Mouse (Mus musculus): Measurements from ENCODE around the gene Slc30a1. TPM values are rescaled to one million over a fixed set of nuclear protein-coding genes. Genes with fewer than 3 reads are reported as not detected.
A peak's percentile ranks its signal among the peaks of the same experiment; 100 is the strongest.

Slc30a1 gene
- polyA plus RNA-seq, 1 experiment, result 10.1 TPM

- peak overlapping the region; percentile 45 for H3K9ac ChIP-seq (ENCODE audit: low read depth, poor library complexity, severe bottlenecking)
- H3K27ac ChIP-seq (ENCODE audit: insufficient read depth, low read length), result no peak overlapping the region
- no peaks in the 10 kb centered on the region for H3K4me1 ChIP-seq (ENCODE audit: control insufficient read depth, insufficient read depth, low read length)
- peak overlapping the region; percentile 64 for H3K4me3 ChIP-seq (ENCODE audit: low read depth, low read length)
- H3K27me3 ChIP-seq (ENCODE audit: control insufficient read depth, insufficient read depth, low read length, poor library complexity, severe bottlenecking), result no peaks in the 10 kb centered on the region
- H3K36me3 ChIP-seq (ENCODE audit: control insufficient read depth, insufficient read depth, low read length, poor library complexity, severe bottlenecking), result peaks cover 10% of the 10 kb centered on the region; the same call in 1 of the 2 replicates
- no peaks in the 10 kb centered on the region for H3K9me3 ChIP-seq (replicated peaks; ENCODE audit: control insufficient read depth, insufficient read depth, low read length, poor library complexity, severe bottlenecking)
- TF ChIP-seq CTCF (IDR thresholded peaks at IDR 0.05; ENCODE audit: low read depth, low read length) (peak; percentile 82), EP300 (IDR thresholded peaks at IDR 0.05; ENCODE audit: insufficient read depth, low read depth, low read length) (no peak)
These were observed 854 bp downstream of the Slc30a1 start for GRCm38 (mm10) chr1:191907431-191907810.

GRCm38 (mm10) chr1:191908906-191909305, 2.3 kb downstream of the Slc30a1 start:
- Histone ChIP-seq H3K36me3 (ENCODE audit: control insufficient read depth, insufficient read depth, low read length, poor library complexity, severe bottlenecking) (peaks cover 10% of the 10 kb centered on the region; the same call in 1 of the 2 replicates), H3K9me3 (replicated peaks; ENCODE audit: control insufficient read depth, insufficient read depth, low read length, poor library complexity, severe bottlenecking) (no peaks in the 10 kb centered on the region), H3K27me3 (ENCODE audit: control insufficient read depth, insufficient read depth, low read length, poor library complexity, severe bottlenecking) (no peaks in the 10 kb centered on the region), H3K4me3 (ENCODE audit: low read depth, low read length) (no peak overlapping the region), H3K9ac (ENCODE audit: low read depth, poor library complexity, severe bottlenecking) (no peak overlapping the region), H3K4me1 (ENCODE audit: control insufficient read depth, insufficient read depth, low read length) (no peaks in the 10 kb centered on the region), H3K27ac (ENCODE audit: insufficient read depth, low read length) (no peak overlapping the region)
- TF ChIP-seq EP300 (IDR thresholded peaks at IDR 0.05; ENCODE audit: insufficient read depth, low read depth, low read length) (no peak), CTCF (IDR thresholded peaks at IDR 0.05; ENCODE audit: low read depth, low read length) (no peak), POLR2A (IDR thresholded peaks at IDR 0.05; ENCODE audit: insufficient read depth, low read length) (no peak)

DNA sequence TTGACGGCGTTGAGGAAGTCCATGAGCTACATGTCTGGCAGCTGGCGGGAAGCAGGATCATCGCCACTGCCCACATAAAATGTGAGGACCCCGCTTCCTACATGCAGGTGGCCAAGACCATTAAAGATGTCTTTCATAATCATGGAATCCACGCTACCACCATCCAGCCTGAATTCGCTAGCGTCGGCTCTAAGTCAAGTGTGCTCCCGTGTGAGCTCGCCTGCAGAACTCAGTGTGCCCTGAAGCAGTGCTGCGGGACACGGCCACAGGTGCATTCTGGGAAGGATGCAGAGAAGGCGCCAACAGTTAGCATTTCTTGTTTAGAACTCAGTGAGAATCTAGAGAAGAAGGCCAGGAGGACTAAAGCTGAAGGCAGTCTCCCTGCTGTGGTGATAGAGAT, 2.7 kb downstream of the Slc30a1 start:
- Histone ChIP-seq H3K9me3 (replicated peaks; ENCODE audit: control insufficient read depth, insufficient read depth, low read length, poor library complexity, severe bottlenecking) (no peaks in the 10 kb centered on the region), H3K4me1 (ENCODE audit: control insufficient read depth, insufficient read depth, low read length) (no peaks in the 10 kb centered on the region), H3K9ac (ENCODE audit: low read depth, poor library complexity, severe bottlenecking) (no peak overlapping the region), H3K4me3 (ENCODE audit: low read depth, low read length) (no peak overlapping the region), H3K27ac (ENCODE audit: insufficient read depth, low read length) (no peak overlapping the region), H3K36me3 (ENCODE audit: control insufficient read depth, insufficient read depth, low read length, poor library complexity, severe bottlenecking) (peaks cover 10% of the 10 kb centered on the region; the same call in 1 of the 2 replicates), H3K27me3 (ENCODE audit: control insufficient read depth, insufficient read depth, low read length, poor library complexity, severe bottlenecking) (no peaks in the 10 kb centered on the region)
- no peak for TF ChIP-seq CTCF (IDR thresholded peaks at IDR 0.05; ENCODE audit: low read depth, low read length)
- TF ChIP-seq EP300 (IDR thresholded peaks at IDR 0.05; ENCODE audit: insufficient read depth, low read depth, low read length), result no peak
- TF ChIP-seq POLR2A (IDR thresholded peaks at IDR 0.05; ENCODE audit: insufficient read depth, low read length), result no peak

DNA sequence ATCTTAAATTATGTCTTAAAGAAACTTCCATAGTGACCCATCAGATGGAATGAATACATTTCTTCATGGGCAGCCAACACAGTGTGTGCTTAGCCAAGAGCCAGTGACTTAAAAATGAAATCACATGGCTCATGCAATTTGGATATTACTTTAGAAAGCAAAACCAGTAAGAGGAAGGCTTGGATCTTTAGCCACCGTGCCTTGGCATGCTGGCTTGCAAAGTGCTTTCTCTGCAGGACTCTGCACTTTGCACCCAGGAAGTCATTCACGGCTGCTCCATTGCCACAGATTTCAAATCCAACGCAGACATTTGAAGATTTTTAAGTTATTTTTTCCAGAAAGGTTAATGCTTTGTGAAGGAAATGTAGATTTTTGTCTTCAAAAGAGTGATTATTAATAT, 4.1 kb downstream of the Slc30a1 start:
- Histone ChIP-seq H3K27me3 (ENCODE audit: control insufficient read depth, insufficient read depth, low read length, poor library complexity, severe bottlenecking) (no peaks in the 10 kb centered on the region), H3K36me3 (ENCODE audit: control insufficient read depth, insufficient read depth, low read length, poor library complexity, severe bottlenecking) (peaks cover 10% of the 10 kb centered on the region; the same call in 1 of the 2 replicates), H3K27ac (ENCODE audit: insufficient read depth, low read length) (no peak overlapping the region), H3K4me3 (ENCODE audit: low read depth, low read length) (no peak overlapping the region), H3K4me1 (ENCODE audit: control insufficient read depth, insufficient read depth, low read length) (no peaks in the 10 kb centered on the region), H3K9ac (ENCODE audit: low read depth, poor library complexity, severe bottlenecking) (no peak overlapping the region), H3K9me3 (replicated peaks; ENCODE audit: control insufficient read depth, insufficient read depth, low read length, poor library complexity, severe bottlenecking) (no peaks in the 10 kb centered on the region)
- TF ChIP-seq CTCF (IDR thresholded peaks at IDR 0.05; ENCODE audit: low read depth, low read length), result no peak
- TF ChIP-seq POLR2A (IDR thresholded peaks at IDR 0.05; ENCODE audit: insufficient read depth, low read length), result no peak
- TF ChIP-seq EP300 (IDR thresholded peaks at IDR 0.05; ENCODE audit: insufficient read depth, low read depth, low read length), result no peak

DNA sequence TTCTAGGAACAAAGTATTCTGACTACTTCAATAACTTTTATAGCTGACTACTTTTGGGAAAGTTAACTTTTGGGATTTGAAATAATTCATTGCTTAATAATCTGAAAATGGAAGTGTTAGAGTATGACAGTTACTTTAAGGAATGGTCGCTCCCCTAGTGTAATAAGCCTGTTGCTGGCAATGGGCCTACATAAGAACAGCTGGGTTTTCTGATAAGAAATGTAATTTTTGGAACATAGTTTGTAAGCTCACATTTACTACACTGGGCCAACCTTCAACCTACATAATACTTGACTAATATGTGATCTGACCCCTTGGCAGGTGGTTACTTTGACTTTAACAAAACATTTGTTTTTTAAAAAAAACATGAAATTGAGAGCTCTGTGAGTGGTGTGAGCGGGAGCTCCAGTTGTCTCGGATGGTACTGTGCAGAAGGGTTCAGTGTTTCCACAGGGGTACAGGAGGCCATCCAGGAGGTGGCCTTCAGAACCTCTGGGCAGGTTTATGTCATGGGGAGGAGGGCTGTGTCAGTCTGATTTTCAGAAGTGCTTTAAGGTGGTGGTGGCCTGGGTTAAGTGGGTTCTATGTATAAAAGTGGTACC, 4.6 kb downstream of the Slc30a1 start:
- no peaks in the 10 kb centered on the region for H3K4me1 ChIP-seq (ENCODE audit: control insufficient read depth, insufficient read depth, low read length)
- H3K27ac ChIP-seq (ENCODE audit: insufficient read depth, low read length), result no peak overlapping the region
- H3K4me3 ChIP-seq (ENCODE audit: low read depth, low read length), result no peak overlapping the region
- TF ChIP-seq POLR2A (IDR thresholded peaks at IDR 0.05; ENCODE audit: insufficient read depth, low read length) (no peak), EP300 (IDR thresholded peaks at IDR 0.05; ENCODE audit: insufficient read depth, low read depth, low read length) (no peak), CTCF (IDR thresholded peaks at IDR 0.05; ENCODE audit: low read depth, low read length) (no peak)
- H3K9me3 ChIP-seq (replicated peaks; ENCODE audit: control insufficient read depth, insufficient read depth, low read length, poor library complexity, severe bottlenecking), result no peaks in the 10 kb centered on the region
- H3K27me3 ChIP-seq (ENCODE audit: control insufficient read depth, insufficient read depth, low read length, poor library complexity, severe bottlenecking), result no peaks in the 10 kb centered on the region
- H3K36me3 ChIP-seq (ENCODE audit: control insufficient read depth, insufficient read depth, low read length, poor library complexity, severe bottlenecking), result peaks cover 10% of the 10 kb centered on the region; the same call in 1 of the 2 replicates
- H3K9ac ChIP-seq (ENCODE audit: low read depth, poor library complexity, severe bottlenecking), result no peak overlapping the region

DNA sequence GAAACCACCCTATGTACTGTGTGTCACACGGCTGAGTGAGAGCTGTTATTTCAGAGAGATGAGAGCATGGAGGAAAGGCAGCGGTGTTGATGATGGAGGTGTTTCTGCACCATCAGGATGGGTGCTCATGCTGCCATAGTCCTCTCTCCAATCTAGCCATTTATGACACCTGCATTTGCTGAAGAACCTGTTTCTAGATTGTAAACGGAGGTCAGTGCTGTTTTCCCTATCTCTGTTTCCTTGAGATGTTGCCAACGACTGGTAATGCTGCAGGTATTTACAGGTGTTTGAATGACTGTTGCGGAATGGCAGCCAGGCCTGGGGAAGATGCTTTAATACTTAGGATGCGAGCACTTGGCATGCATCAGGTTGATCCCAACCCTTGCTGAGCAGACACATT, 8.1 kb downstream of the Slc30a1 start:
- H3K27me3 ChIP-seq (ENCODE audit: control insufficient read depth, insufficient read depth, low read length, poor library complexity, severe bottlenecking), result no peaks in the 10 kb centered on the region
- no peak overlapping the region for H3K4me3 ChIP-seq (ENCODE audit: low read depth, low read length)
- TF ChIP-seq POLR2A (IDR thresholded peaks at IDR 0.05; ENCODE audit: insufficient read depth, low read length) (no peak), CTCF (IDR thresholded peaks at IDR 0.05; ENCODE audit: low read depth, low read length) (no peak), EP300 (IDR thresholded peaks at IDR 0.05; ENCODE audit: insufficient read depth, low read depth, low read length) (no peak)
- no peak overlapping the region for H3K27ac ChIP-seq (ENCODE audit: insufficient read depth, low read length)
- H3K9me3 ChIP-seq (replicated peaks; ENCODE audit: control insufficient read depth, insufficient read depth, low read length, poor library complexity, severe bottlenecking), result no peaks in the 10 kb centered on the region
- no peak overlapping the region for H3K9ac ChIP-seq (ENCODE audit: low read depth, poor library complexity, severe bottlenecking)
- H3K4me1 ChIP-seq (ENCODE audit: control insufficient read depth, insufficient read depth, low read length), result no peaks in the 10 kb centered on the region
- peaks cover 1% of the 10 kb centered on the region; the same call in 1 of the 2 replicates for H3K36me3 ChIP-seq (ENCODE audit: control insufficient read depth, insufficient read depth, low read length, poor library complexity, severe bottlenecking)

All from ES-Bruce4 (cell line).